Mouse (Mus musculus): Measurements from ENCODE around the gene Zfp821.

DNA sequence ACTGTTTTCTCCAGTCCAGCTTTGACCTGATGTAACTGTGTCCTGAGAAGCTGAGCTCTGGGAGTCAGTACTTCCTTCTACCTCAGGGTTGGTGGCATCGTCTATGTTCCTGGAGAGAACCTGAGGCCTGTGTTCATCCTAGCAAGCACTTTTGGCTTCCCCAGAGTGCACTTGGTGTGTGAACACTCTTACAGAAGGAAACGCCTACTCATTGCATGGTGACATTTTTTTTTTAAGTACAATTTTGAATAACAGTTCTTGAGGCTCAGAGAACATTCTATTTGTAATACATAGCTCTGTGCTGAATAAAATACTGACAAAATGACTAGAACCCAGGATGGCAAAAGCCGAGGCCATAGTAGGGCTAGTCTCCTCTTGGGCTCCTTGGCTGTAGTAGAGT lies 48.5 kb upstream of the Zfp821 start:
- TF ChIP-seq CTCF (IDR thresholded peaks at IDR 0.05), result no peak
- TF ChIP-seq POLR2A (IDR thresholded peaks at IDR 0.05; ENCODE audit: insufficient read depth, low read depth, low read length), result no peak
- no peak for TF ChIP-seq EP300 (IDR thresholded peaks at IDR 0.05; ENCODE audit: insufficient read depth, low read depth, low read length)

Measured in heart, adult 2 months (tissue).